Mouse (Mus musculus) megakaryocyte, embryonic 14.5 days (primary cell): ENCODE results near the gene Med16.

Experiments
- FLI1 ChIP-seq: IDR thresholded peaks from 2 replicates; pipeline ENCODE4 v1.6.1; 2012; ENCODE audit warnings: low read length, inconsistent platforms, mixed read lengths
- GATA1 ChIP-seq: IDR thresholded peaks from 3 replicates; pipeline ENCODE4 v1.6.1; 2012; ENCODE audit warnings: mixed read lengths, low read length, inconsistent platforms, borderline replicate concordance

GRCm38 (mm10) chr10:79924998-79925784 is 16.5 kb upstream of the Med16 start:
- no peak for TF ChIP-seq FLI1
- TF ChIP-seq GATA1: no peak
